Mouse (Mus musculus) embryonic facial prominence, embryonic 11.5 days (tissue): ENCODE measurements around the gene Ttc21b. TPM values are rescaled to one million over a fixed set of nuclear protein-coding genes. Genes with fewer than 3 reads are reported as not detected.

Experiments
- ATAC-seq: fragments of 200-750 bp; cut with Nextera tagmentation; replicated peaks from 2 replicates; pipeline ENCODE4 v1.8.0; 2017; ENCODE audit warnings: low read depth; ENCODE audit not compliant: insufficient number of reproducible peaks, low FRiP score, low TSS enrichment
- DNase-seq: peaks from one replicate; pipeline ENCODE4 v3.0.0-alpha.2; 2015; ENCODE audit warnings: low spot score
- H3K27ac ChIP-seq: fragments of 300-500 bp; sonication (generic); replicated peaks from 2 replicates; pipeline ENCODE4 v1.5.1; 2014; ENCODE audit warnings: mild to moderate bottlenecking, low read depth, low read length, control low read depth
- H3K27me3 ChIP-seq: fragments of 300-500 bp; sonication (generic); 2 replicates; pipeline ENCODE4 v1.6.1; 2014; ENCODE audit warnings: mild to moderate bottlenecking, low read length, moderate library complexity, mixed read lengths; ENCODE audit not compliant: control insufficient read depth, insufficient read depth
- H3K36me3 ChIP-seq: fragments of 300-500 bp; sonication (generic); replicated peaks from 2 replicates; pipeline ENCODE4 v1.6.1; 2014; ENCODE audit warnings: low read depth, mild to moderate bottlenecking, low read length, moderate library complexity, mixed read lengths; ENCODE audit not compliant: control insufficient read depth, insufficient read depth
- H3K4me1 ChIP-seq: fragments of 300-500 bp; sonication (generic); 2 replicates; pipeline ENCODE4 v1.6.1; 2014; ENCODE audit warnings: low read length, mixed read lengths; ENCODE audit not compliant: control insufficient read depth, insufficient read depth
- H3K4me2 ChIP-seq: fragments of 300-500 bp; sonication (generic); 2 replicates; pipeline ENCODE4 v1.6.1; 2014; ENCODE audit warnings: low read depth, mild to moderate bottlenecking, control low read depth, low read length, moderate library complexity
- H3K4me3 ChIP-seq: fragments of 300-500 bp; sonication (generic); 2 replicates; pipeline ENCODE4 v1.5.1; 2014; ENCODE audit warnings: low read depth, low read length, control low read depth
- H3K9ac ChIP-seq: fragments of 300-500 bp; sonication (generic); replicated peaks from 2 replicates; pipeline ENCODE4 v1.6.1; 2014; ENCODE audit warnings: mild to moderate bottlenecking, control low read depth, low read length
- H3K9me3 ChIP-seq: fragments of 300-500 bp; sonication (generic); replicated peaks from 2 replicates; pipeline ENCODE4 v1.6.1; 2016; ENCODE audit warnings: mild to moderate bottlenecking, low read length, inconsistent platforms, mixed read lengths; ENCODE audit not compliant: control insufficient read depth
- WGBS: fragments of 180-500 bp; shearing (Covaris S2); extraction: QIAGEN DNeasy Blood & Tissue Kit; methylation state at CpG from one replicate; pipeline ENCODE4 v1.1.7; 2014; 5-methylcytosine and 5-hydroxymethylcytosine counted together
- polyA plus RNA-seq: library from polyadenylated mRNA; unstranded; fragments of >200 nt; fragmentation: Nextera tagmentation; extraction: Ambion mirVana; gene quantifications from 2 replicates; pipeline ENCODE4 v1.2.1, GENCODE M21; 2014

The Ttc21b gene
- polyA plus RNA-seq, 1 experiment from 2014 or later = 17.6 TPM

DNA sequence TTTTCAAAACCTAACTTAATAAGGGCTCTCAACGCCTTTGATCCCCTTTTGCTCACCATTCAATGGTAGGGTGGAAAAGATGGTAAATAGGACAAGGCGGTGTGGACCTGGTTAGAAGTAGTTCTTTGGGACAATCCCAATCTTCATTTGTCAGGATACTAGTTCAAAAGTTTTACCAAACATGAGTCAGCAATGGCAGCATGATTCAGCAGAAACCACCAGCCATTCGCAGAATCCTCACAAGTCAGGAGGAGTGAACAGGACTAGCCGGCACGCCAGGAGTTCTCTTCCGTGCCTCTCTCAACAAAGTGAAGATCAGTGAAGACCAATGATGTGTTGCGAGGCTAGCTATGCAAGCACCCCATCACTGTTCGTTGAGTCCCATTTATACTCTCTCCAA, 91.4 kb downstream of the Ttc21b start:
- no peak overlapping the region for H3K4me3 ChIP-seq
- no peaks in the 10 kb centered on the region for H3K27me3 ChIP-seq
- no peak overlapping the region for H3K27ac ChIP-seq
- no peaks in the 10 kb centered on the region for H3K9me3 ChIP-seq
- no peak overlapping the region for H3K4me2 ChIP-seq
- H3K4me1 ChIP-seq = no peaks in the 10 kb centered on the region
- no peak overlapping the region for H3K9ac ChIP-seq
- WGBS = 90% methylated on average over 8 of the region's 8 CpGs
- ATAC-seq = no peak
- DNase-seq = no peak
- no peaks in the 10 kb centered on the region for H3K36me3 ChIP-seq

DNA sequence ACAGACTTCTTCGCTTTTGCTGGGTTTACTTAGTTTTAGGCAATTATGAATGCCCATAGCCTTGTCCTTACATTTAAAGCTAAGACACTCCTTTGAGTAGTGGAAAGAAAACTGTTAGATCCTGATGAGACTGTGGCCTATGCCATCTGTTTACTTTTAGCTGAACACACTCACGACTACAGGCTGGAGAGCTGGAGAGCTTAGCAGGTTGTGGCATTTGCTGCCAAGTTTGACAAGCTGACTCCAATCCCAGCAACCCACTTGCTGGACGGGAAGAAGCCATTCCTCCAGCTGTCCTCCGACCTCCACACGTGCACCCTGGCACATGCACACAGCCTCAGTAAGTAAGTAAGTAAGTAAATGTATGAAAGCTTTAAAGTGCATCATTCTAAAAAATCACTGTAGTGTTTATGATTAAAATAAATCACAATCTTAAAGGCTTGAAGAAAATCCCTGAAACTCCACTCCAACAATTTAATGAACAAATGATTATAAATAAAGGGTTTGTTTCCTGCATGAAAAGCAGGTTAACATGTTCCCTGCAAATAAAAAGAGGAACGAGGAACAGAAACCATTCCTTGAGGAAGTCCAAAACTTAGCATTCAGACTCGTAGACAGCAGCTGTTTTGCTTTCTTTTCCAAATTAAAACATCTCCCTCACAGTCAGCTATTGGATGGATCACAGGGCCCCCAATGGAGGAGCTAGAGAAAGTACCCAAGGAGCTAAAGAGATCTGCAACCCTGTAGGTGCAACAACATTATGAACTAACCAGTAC, 98.1 kb downstream of the Ttc21b start:
- Histone ChIP-seq H3K9ac (no peak overlapping the region), H3K4me2 (no peak overlapping the region), H3K27ac (no peak overlapping the region), H3K9me3 (no peaks in the 10 kb centered on the region), H3K4me3 (no peak overlapping the region), H3K27me3 (no peaks in the 10 kb centered on the region), H3K4me1 (no peaks in the 10 kb centered on the region), H3K36me3 (no peaks in the 10 kb centered on the region)
- WGBS = 48% methylated on average over 7 of the region's 7 CpGs
- no peak for DNase-seq
- no peak for ATAC-seq

DNA sequence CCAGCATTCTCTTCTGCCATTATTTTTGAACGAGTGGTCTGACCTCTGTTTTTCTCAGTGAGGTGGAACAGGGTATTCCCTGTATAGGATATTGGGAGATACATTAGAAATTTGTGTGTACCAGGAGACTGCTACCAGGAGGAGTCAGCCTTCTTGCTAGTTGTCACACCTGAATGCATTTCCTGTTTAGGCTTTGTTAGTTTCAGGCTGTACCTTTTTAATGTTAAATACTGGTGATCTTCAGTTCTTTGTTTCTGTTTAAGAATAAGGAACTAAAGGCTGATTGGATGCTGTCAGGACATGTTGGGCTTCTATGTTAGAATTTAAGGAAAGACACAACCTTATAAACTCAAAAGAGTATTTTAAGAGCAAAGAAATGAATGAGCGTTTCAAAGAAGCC, 105.0 kb downstream of the Ttc21b start:
- H3K4me2 ChIP-seq = no peak overlapping the region
- no peaks in the 10 kb centered on the region for H3K4me1 ChIP-seq
- WGBS = 77% methylated on average over 2 of the region's 2 CpGs
- H3K36me3 ChIP-seq = no peaks in the 10 kb centered on the region
- H3K27me3 ChIP-seq = no peaks in the 10 kb centered on the region
- H3K27ac ChIP-seq = no peak overlapping the region
- no peak for DNase-seq
- ATAC-seq = no peak
- H3K9me3 ChIP-seq = no peaks in the 10 kb centered on the region
- no peak overlapping the region for H3K4me3 ChIP-seq
- no peak overlapping the region for H3K9ac ChIP-seq

DNA sequence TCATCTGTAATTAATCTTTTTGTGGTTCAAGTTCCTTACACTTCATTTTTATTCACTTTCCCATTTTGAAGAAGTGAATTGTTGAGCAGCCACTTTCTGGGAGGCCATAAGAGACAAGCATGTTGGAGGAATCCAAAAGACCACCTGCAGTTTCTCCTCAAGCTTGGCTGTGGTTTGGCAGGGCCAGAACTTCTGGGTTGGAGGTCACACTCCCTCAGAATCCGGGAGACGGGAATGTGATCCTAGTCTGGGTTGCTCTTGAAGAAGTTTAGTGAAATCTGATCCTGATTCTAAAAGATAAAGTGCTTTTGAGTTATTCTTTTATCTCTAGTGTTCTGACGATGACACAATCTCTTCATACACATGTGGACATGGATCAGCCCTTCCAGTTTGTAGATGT, 105.9 kb downstream of the Ttc21b start:
- Histone ChIP-seq H3K27ac (no peak overlapping the region), H3K36me3 (no peaks in the 10 kb centered on the region), H3K9ac (no peak overlapping the region), H3K27me3 (no peaks in the 10 kb centered on the region), H3K9me3 (no peaks in the 10 kb centered on the region), H3K4me2 (no peak overlapping the region), H3K4me3 (no peak overlapping the region), H3K4me1 (no peaks in the 10 kb centered on the region)
- 32% methylated on average over 3 of the region's 3 CpGs for WGBS
- no peak for ATAC-seq
- DNase-seq = no peak

DNA sequence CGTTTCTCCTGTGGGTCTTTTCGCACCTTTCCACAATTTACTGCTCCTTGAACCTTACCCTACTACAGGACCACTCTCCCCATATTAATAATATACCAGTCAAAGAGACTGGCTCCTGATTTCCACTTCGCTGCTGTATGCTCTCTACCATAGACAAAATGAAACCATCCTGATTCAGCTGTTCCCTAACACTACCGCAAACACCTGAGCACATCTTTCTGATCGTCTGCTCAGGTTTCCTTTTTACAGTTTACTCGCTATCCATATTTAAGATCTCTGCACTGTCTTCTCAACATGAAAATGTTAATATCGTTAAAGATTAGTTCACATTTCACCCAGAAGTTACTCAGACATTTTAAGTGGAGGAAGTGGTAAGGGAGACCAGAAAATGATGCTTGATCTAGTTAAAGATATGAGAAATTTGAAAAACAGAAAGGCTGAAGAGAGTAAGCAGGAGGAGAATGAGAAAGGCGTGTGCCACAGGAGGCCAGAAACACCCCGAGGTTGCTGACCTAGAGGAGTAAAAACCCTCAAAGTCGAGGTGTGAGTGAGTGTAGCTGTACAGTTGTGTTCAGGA, 107.7 kb downstream of the Ttc21b start:
- Histone ChIP-seq H3K27me3 (no peaks in the 10 kb centered on the region), H3K36me3 (no peaks in the 10 kb centered on the region), H3K9ac (no peak overlapping the region), H3K27ac (no peak overlapping the region), H3K4me3 (no peak overlapping the region), H3K9me3 (no peaks in the 10 kb centered on the region), H3K4me2 (no peak overlapping the region), H3K4me1 (no peaks in the 10 kb centered on the region)
- DNase-seq (no peak), ATAC-seq (no peak)
- 80% methylated on average over 10 of the region's 10 CpGs for whole genome bisulfite sequencing

DNA sequence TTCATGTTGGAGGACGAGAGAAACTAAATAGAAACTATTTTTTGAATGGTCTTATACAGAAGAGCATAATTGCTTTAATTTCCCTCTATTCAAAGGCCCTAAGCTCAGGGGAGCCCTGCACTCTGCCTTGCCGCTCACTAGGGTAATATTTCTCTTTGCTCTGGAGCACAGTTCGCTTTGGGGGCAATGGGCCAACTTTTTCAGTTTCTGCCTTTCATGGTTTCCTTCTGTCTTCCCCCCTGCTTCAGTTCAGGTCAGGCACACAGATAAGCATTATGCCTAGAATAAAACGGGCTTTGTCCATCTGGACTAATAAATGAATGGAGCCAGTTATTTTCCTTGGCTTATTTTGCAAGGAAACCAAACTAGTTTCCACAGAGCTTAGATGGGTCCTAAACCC, 109.9 kb downstream of the Ttc21b start:
- H3K9me3 ChIP-seq = no peaks in the 10 kb centered on the region
- no peak overlapping the region for H3K4me3 ChIP-seq
- no peak overlapping the region for H3K4me2 ChIP-seq
- H3K27ac ChIP-seq = no peak overlapping the region
- no peaks in the 10 kb centered on the region for H3K27me3 ChIP-seq
- DNase-seq (no peak), ATAC-seq (no peak)
- H3K9ac ChIP-seq = no peak overlapping the region
- H3K4me1 ChIP-seq = no peaks in the 10 kb centered on the region
- WGBS = 31% methylated on average over 4 of the region's 4 CpGs
- no peaks in the 10 kb centered on the region for H3K36me3 ChIP-seq

DNA sequence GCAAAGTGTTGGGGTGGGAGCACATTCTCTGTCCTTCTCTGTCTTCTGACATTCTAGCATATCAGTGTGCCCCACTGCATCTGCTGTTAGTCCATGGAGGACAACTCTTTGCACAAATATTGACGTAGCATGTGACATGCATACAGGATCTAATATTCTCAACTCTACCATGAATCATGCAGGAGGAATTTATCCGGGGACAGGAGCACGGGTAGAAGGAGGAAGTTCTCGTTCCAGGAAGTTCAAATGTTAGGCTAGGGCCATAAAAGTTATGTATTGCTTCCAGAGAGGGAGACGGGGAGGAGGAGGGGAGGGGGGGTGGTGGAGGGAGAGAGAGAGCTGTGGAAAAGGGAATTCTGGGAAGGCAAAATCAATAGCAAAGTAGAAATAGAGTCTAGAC, 111.6 kb downstream of the Ttc21b start:
- no peaks in the 10 kb centered on the region for H3K36me3 ChIP-seq
- no peak overlapping the region for H3K27ac ChIP-seq
- ATAC-seq (no peak), DNase-seq (no peak)
- no peak overlapping the region for H3K4me2 ChIP-seq
- H3K9ac ChIP-seq = no peak overlapping the region
- WGBS = 53% methylated on average over 5 of the region's 5 CpGs
- no peaks in the 10 kb centered on the region for H3K4me1 ChIP-seq
- H3K9me3 ChIP-seq = no peaks in the 10 kb centered on the region
- no peaks in the 10 kb centered on the region for H3K27me3 ChIP-seq
- H3K4me3 ChIP-seq = no peak overlapping the region

DNA sequence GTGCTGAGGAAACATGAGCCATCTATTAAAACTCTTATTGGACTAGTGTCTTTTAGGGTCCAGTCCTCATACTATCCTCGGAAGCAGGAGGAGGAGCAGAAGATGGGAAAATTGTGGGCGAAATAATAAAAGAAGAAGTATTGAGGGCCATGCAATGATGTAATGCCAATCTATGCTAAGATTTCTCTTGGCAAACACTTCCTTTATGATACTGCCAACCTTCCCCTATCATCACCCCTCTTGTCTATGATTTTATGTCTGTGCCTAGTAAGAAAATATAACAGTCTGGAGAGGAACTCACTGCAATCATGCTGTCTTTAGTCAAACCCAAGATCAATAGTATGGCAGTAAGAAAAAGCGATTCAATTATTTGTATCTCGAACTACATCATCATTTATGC, 113.1 kb downstream of the Ttc21b start:
- no peak for ATAC-seq

More for the DNA sequence above, 113.1 kb downstream of the Ttc21b start:
- WGBS = 89% methylated on average over 4 of the region's 4 CpGs
- Histone ChIP-seq H3K9me3 (no peaks in the 10 kb centered on the region), H3K4me1 (no peaks in the 10 kb centered on the region), H3K4me2 (no peak overlapping the region), H3K4me3 (no peak overlapping the region), H3K27ac (no peak overlapping the region), H3K36me3 (no peaks in the 10 kb centered on the region), H3K9ac (no peak overlapping the region), H3K27me3 (no peaks in the 10 kb centered on the region)
- DNase-seq = no peak
